Mouse (Mus musculus): ENCODE results near the gene Mpped2. TPM values are rescaled to one million over a fixed set of nuclear protein-coding genes. Genes with fewer than 3 reads are reported as not detected.

The Mpped2 gene
- total and polyA plus RNA-seq, 3 experiments: 0.04 to 0.10 TPM; not detected in 1

GRCm38 (mm10) chr2:106711506-106711905, 18.4 kb downstream of the Mpped2 start:
- H3K27me3 ChIP-seq (ENCODE audit: control insufficient read depth in 1 of 2, insufficient read depth in 2 of 2, low read length in 2 of 2): no peaks in the 10 kb centered on the region
- H3K9ac ChIP-seq (ENCODE audit: control insufficient read depth, low read depth, low read length, poor library complexity, severe bottlenecking): no peak overlapping the region
- H3K9me3 ChIP-seq (replicated peaks; ENCODE audit: insufficient read depth, low read length): no peaks in the 10 kb centered on the region
- no peaks in the 10 kb centered on the region for H3K36me3 ChIP-seq (ENCODE audit: control insufficient read depth in 1 of 2, insufficient read depth in 2 of 2, low read length in 2 of 2)
- no peak overlapping the region for H3K27ac ChIP-seq (ENCODE audit: control insufficient read depth, low read depth, low read length)
- no peak overlapping the region for H3K4me3 ChIP-seq (ENCODE audit: control insufficient read depth in 1 of 2, insufficient read depth in 1 of 2, low read depth in 2 of 2, low read length in 2 of 2)
- no peaks in the 10 kb centered on the region for H3K4me1 ChIP-seq (ENCODE audit: control insufficient read depth in 1 of 2, insufficient read depth in 2 of 2, low read length in 2 of 2)
- no peak for DNase-seq (ENCODE audit: low read depth, low spot score)
- TF ChIP-seq ZMIZ1 (IDR thresholded peaks at IDR 0.05; ENCODE audit: low read depth, low read length) (no peak), SIN3A (IDR thresholded peaks at IDR 0.05; ENCODE audit: low read length) (no peak), CHD1 (IDR thresholded peaks at IDR 0.05; ENCODE audit: low read depth, low read length) (no peak), USF2 (IDR thresholded peaks at IDR 0.05; ENCODE audit: borderline replicate concordance in 1 of 2, insufficient read depth in 1 of 2, low read depth in 1 of 2, low read length in 2 of 2) (no peak), RAD21 (IDR thresholded peaks at IDR 0.05; ENCODE audit: low read depth, low read length) (no peak), TCF12 (IDR thresholded peaks at IDR 0.05; ENCODE audit: low read depth, low read length) (no peak), NELFE (IDR thresholded peaks at IDR 0.05; ENCODE audit: low read depth, low read length) (no peak), ELF1 (IDR thresholded peaks at IDR 0.05; ENCODE audit: low read depth, low read length) (no peak), ZKSCAN1 (IDR thresholded peaks at IDR 0.05; ENCODE audit: low read depth, low read length) (no peak), RCOR1 (IDR thresholded peaks at IDR 0.05; ENCODE audit: low read depth, low read length) (no peak), ETS1 (IDR thresholded peaks at IDR 0.05; ENCODE audit: low read depth, low read length) (no peak), TAL1 (IDR thresholded peaks at IDR 0.05; ENCODE audit: low read length) (no peak), MAFK (IDR thresholded peaks at IDR 0.05; ENCODE audit: borderline replicate concordance, low read depth, low read length) (no peak), POLR2AphosphoS2 (IDR thresholded peaks at IDR 0.05; ENCODE audit: low read length) (no peak), MYC (IDR thresholded peaks at IDR 0.05; ENCODE audit: low read depth, low read length) (no peak)
- no peaks in the 10 kb centered on the region for H3K79me2 ChIP-seq (ENCODE audit: control insufficient read depth, insufficient read depth, low read length, poor library complexity)

GRCm38 (mm10) chr2:106713151-106713550, 20.1 kb downstream of the Mpped2 start:
- TF ChIP-seq MAFK (IDR thresholded peaks at IDR 0.05; ENCODE audit: borderline replicate concordance, low read depth, low read length) (no peak), ZMIZ1 (IDR thresholded peaks at IDR 0.05; ENCODE audit: low read depth, low read length) (no peak), UBTF (IDR thresholded peaks at IDR 0.05; ENCODE audit: borderline replicate concordance, insufficient read depth, low read depth, low read length) (no peak), EP300 (IDR thresholded peaks at IDR 0.05; ENCODE audit: low read depth in 1 of 2, low read length in 2 of 2) (no peak)
- no peaks in the 10 kb centered on the region for H3K27me3 ChIP-seq (ENCODE audit: control insufficient read depth in 1 of 2, insufficient read depth in 2 of 2, low read length in 2 of 2)
- H3K9me3 ChIP-seq (replicated peaks; ENCODE audit: insufficient read depth, low read length): no peaks in the 10 kb centered on the region
- no peaks in the 10 kb centered on the region for H3K79me2 ChIP-seq (ENCODE audit: control insufficient read depth, insufficient read depth, low read length, poor library complexity)
- no peaks in the 10 kb centered on the region for H3K4me1 ChIP-seq (ENCODE audit: control insufficient read depth in 1 of 2, insufficient read depth in 2 of 2, low read length in 2 of 2)
- DNase-seq (ENCODE audit: low read depth, low spot score): no peak
- no peak overlapping the region for H3K9ac ChIP-seq (ENCODE audit: control insufficient read depth, low read depth, low read length, poor library complexity, severe bottlenecking)
- no peak overlapping the region for H3K27ac ChIP-seq (ENCODE audit: control insufficient read depth, low read depth, low read length)
- H3K4me3 ChIP-seq (ENCODE audit: control insufficient read depth in 1 of 2, insufficient read depth in 1 of 2, low read depth in 2 of 2, low read length in 2 of 2): no peak overlapping the region
- H3K36me3 ChIP-seq (ENCODE audit: control insufficient read depth in 1 of 2, insufficient read depth in 2 of 2, low read length in 2 of 2): no peaks in the 10 kb centered on the region
